Mouse (Mus musculus): ENCODE data around the gene Slf2. TPM values are rescaled to one million over a fixed set of nuclear protein-coding genes. Genes with fewer than 3 reads are reported as not detected.

Gene Slf2
- polyA plus RNA-seq, 1 experiment from 2014 or later, result 57.3 TPM

GRCm38 (mm10) chr19:45023993-45024392 lies 93.0 kb downstream of the Slf2 start:
- Histone ChIP-seq H3K27me3 (ENCODE audit: control insufficient read depth, insufficient read depth, low read length) (no peaks in the 10 kb centered on the region), H3K36me3 (replicated peaks; ENCODE audit: control insufficient read depth, insufficient read depth, low read depth, low read length) (peaks cover 23% of the 10 kb centered on the region), H3K27ac (replicated peaks; ENCODE audit: low read depth, low read length) (no peak overlapping the region), H3K4me1 (ENCODE audit: control insufficient read depth, insufficient read depth, low read length) (peaks cover 4% of the 10 kb centered on the region), H3K4me2 (ENCODE audit: low read depth, low read length) (no peak overlapping the region), H3K9me3 (replicated peaks; ENCODE audit: control insufficient read depth, low read length) (no peaks in the 10 kb centered on the region), H3K9ac (replicated peaks; ENCODE audit: low read length) (no peak overlapping the region), H3K4me3 (ENCODE audit: low read depth, low read length) (no peak overlapping the region)
- ATAC-seq (replicated peaks; ENCODE audit: insufficient number of reproducible peaks, low FRiP score, low TSS enrichment, low read depth) (no peak), DNase-seq (ENCODE audit: low spot score) (no peak)
- WGBS, result 83% methylated on average over 11 of the region's 11 CpGs

- H3K4me1 ChIP-seq (ENCODE audit: control insufficient read depth, insufficient read depth, low read length), result peaks cover 4% of the 10 kb centered on the region
- no peak overlapping the region for H3K9ac ChIP-seq (replicated peaks; ENCODE audit: low read length)
- no peaks in the 10 kb centered on the region for H3K27me3 ChIP-seq (ENCODE audit: control insufficient read depth, insufficient read depth, low read length)
- H3K9me3 ChIP-seq (replicated peaks; ENCODE audit: control insufficient read depth, low read length), result no peaks in the 10 kb centered on the region
- H3K4me3 ChIP-seq (ENCODE audit: low read depth, low read length), result no peak overlapping the region
- peaks cover 23% of the 10 kb centered on the region for H3K36me3 ChIP-seq (replicated peaks; ENCODE audit: control insufficient read depth, insufficient read depth, low read depth, low read length)
- WGBS, result 90% methylated on average over 20 of the region's 20 CpGs
- no peak overlapping the region for H3K4me2 ChIP-seq (ENCODE audit: low read depth, low read length)
- ATAC-seq (replicated peaks; ENCODE audit: insufficient number of reproducible peaks, low FRiP score, low TSS enrichment, low read depth) (no peak), DNase-seq (ENCODE audit: low spot score) (no peak)
- H3K27ac ChIP-seq (replicated peaks; ENCODE audit: low read depth, low read length), result no peak overlapping the region
These were observed 93.8 kb downstream of the Slf2 start for GRCm38 (mm10) chr19:45024775-45025174.

- H3K4me2 ChIP-seq (ENCODE audit: low read depth, low read length), result no peak overlapping the region
- H3K36me3 ChIP-seq (replicated peaks; ENCODE audit: control insufficient read depth, insufficient read depth, low read depth, low read length), result peaks cover 23% of the 10 kb centered on the region
- peaks cover 4% of the 10 kb centered on the region for H3K4me1 ChIP-seq (ENCODE audit: control insufficient read depth, insufficient read depth, low read length)
- H3K27ac ChIP-seq (replicated peaks; ENCODE audit: low read depth, low read length), result no peak overlapping the region
- no peaks in the 10 kb centered on the region for H3K27me3 ChIP-seq (ENCODE audit: control insufficient read depth, insufficient read depth, low read length)
- no peak overlapping the region for H3K4me3 ChIP-seq (ENCODE audit: low read depth, low read length)
- no peak overlapping the region for H3K9ac ChIP-seq (replicated peaks; ENCODE audit: low read length)
- ATAC-seq (replicated peaks; ENCODE audit: insufficient number of reproducible peaks, low FRiP score, low TSS enrichment, low read depth) (no peak), DNase-seq (ENCODE audit: low spot score) (peak; percentile 39)
- no peaks in the 10 kb centered on the region for H3K9me3 ChIP-seq (replicated peaks; ENCODE audit: control insufficient read depth, low read length)
- 83% methylated on average over 37 of the region's 37 CpGs for WGBS
These were observed 95.1 kb downstream of the Slf2 start for GRCm38 (mm10) chr19:45025937-45026568.

GRCm38 (mm10) chr19:45026958-45027670 lies 96.2 kb downstream of the Slf2 start:
- Histone ChIP-seq H3K4me3 (ENCODE audit: low read depth, low read length) (no peak overlapping the region), H3K4me2 (ENCODE audit: low read depth, low read length) (no peak overlapping the region), H3K27ac (replicated peaks; ENCODE audit: low read depth, low read length) (no peak overlapping the region), H3K4me1 (ENCODE audit: control insufficient read depth, insufficient read depth, low read length) (peaks cover 2% of the 10 kb centered on the region), H3K36me3 (replicated peaks; ENCODE audit: control insufficient read depth, insufficient read depth, low read depth, low read length) (peaks cover 23% of the 10 kb centered on the region), H3K9ac (replicated peaks; ENCODE audit: low read length) (no peak overlapping the region), H3K9me3 (replicated peaks; ENCODE audit: control insufficient read depth, low read length) (no peaks in the 10 kb centered on the region), H3K27me3 (ENCODE audit: control insufficient read depth, insufficient read depth, low read length) (no peaks in the 10 kb centered on the region)
- ATAC-seq (replicated peaks; ENCODE audit: insufficient number of reproducible peaks, low FRiP score, low TSS enrichment, low read depth), result no peak
- DNase-seq (ENCODE audit: low spot score), result no peak
- WGBS, result 76% methylated on average over 6 of the region's 6 CpGs

GRCm38 (mm10) chr19:45027848-45028247 lies 96.9 kb downstream of the Slf2 start:
- H3K36me3 ChIP-seq (replicated peaks; ENCODE audit: control insufficient read depth, insufficient read depth, low read depth, low read length), result peaks cover 23% of the 10 kb centered on the region

GRCm38 (mm10) chr19:45028746-45029145 lies 97.8 kb downstream of the Slf2 start:
- no peak overlapping the region for H3K4me3 ChIP-seq (ENCODE audit: low read depth, low read length)
- H3K36me3 ChIP-seq (replicated peaks; ENCODE audit: control insufficient read depth, insufficient read depth, low read depth, low read length), result peaks cover 20% of the 10 kb centered on the region
- no peak overlapping the region for H3K4me2 ChIP-seq (ENCODE audit: low read depth, low read length)
- no peak overlapping the region for H3K27ac ChIP-seq (replicated peaks; ENCODE audit: low read depth, low read length)
- ATAC-seq (replicated peaks; ENCODE audit: insufficient number of reproducible peaks, low FRiP score, low TSS enrichment, low read depth), result no peak
- H3K9ac ChIP-seq (replicated peaks; ENCODE audit: low read length), result no peak overlapping the region
- H3K9me3 ChIP-seq (replicated peaks; ENCODE audit: control insufficient read depth, low read length), result no peaks in the 10 kb centered on the region
- no peak for DNase-seq (ENCODE audit: low spot score)
- no peaks in the 10 kb centered on the region for H3K27me3 ChIP-seq (ENCODE audit: control insufficient read depth, insufficient read depth, low read length)
- 60% methylated on average over 19 of the region's 19 CpGs for WGBS
- H3K4me1 ChIP-seq (ENCODE audit: control insufficient read depth, insufficient read depth, low read length), result no peaks in the 10 kb centered on the region; the same call in none of the 2 replicates

More at GRCm38 (mm10) chr19:45027848-45028247, 96.9 kb downstream of the Slf2 start:
- no peak overlapping the region for H3K4me3 ChIP-seq (ENCODE audit: low read depth, low read length)
- no peaks in the 10 kb centered on the region for H3K9me3 ChIP-seq (replicated peaks; ENCODE audit: control insufficient read depth, low read length)
- H3K4me1 ChIP-seq (ENCODE audit: control insufficient read depth, insufficient read depth, low read length), result peaks cover 2% of the 10 kb centered on the region
- ATAC-seq (replicated peaks; ENCODE audit: insufficient number of reproducible peaks, low FRiP score, low TSS enrichment, low read depth), result no peak
- DNase-seq (ENCODE audit: low spot score), result no peak
- no peaks in the 10 kb centered on the region for H3K27me3 ChIP-seq (ENCODE audit: control insufficient read depth, insufficient read depth, low read length)
- WGBS, result 67% methylated on average over 6 of the region's 6 CpGs
- no peak overlapping the region for H3K27ac ChIP-seq (replicated peaks; ENCODE audit: low read depth, low read length)
- no peak overlapping the region for H3K9ac ChIP-seq (replicated peaks; ENCODE audit: low read length)
- no peak overlapping the region for H3K4me2 ChIP-seq (ENCODE audit: low read depth, low read length)

GRCm38 (mm10) chr19:45029571-45029970 lies 98.6 kb downstream of the Slf2 start:
- H3K27ac ChIP-seq (replicated peaks; ENCODE audit: low read depth, low read length), result no peak overlapping the region
- ATAC-seq (replicated peaks; ENCODE audit: insufficient number of reproducible peaks, low FRiP score, low TSS enrichment, low read depth), result no peak
- no peak overlapping the region for H3K9ac ChIP-seq (replicated peaks; ENCODE audit: low read length)
- no peaks in the 10 kb centered on the region for H3K9me3 ChIP-seq (replicated peaks; ENCODE audit: control insufficient read depth, low read length)
- no peaks in the 10 kb centered on the region; the same call in 1 of the 2 replicates for H3K4me1 ChIP-seq (ENCODE audit: control insufficient read depth, insufficient read depth, low read length)
- no peak for DNase-seq (ENCODE audit: low spot score)
- H3K4me3 ChIP-seq (ENCODE audit: low read depth, low read length), result no peak overlapping the region
- peaks cover 17% of the 10 kb centered on the region for H3K36me3 ChIP-seq (replicated peaks; ENCODE audit: control insufficient read depth, insufficient read depth, low read depth, low read length)
- WGBS, result 51% methylated on average over 9 of the region's 9 CpGs
- H3K27me3 ChIP-seq (ENCODE audit: control insufficient read depth, insufficient read depth, low read length), result no peaks in the 10 kb centered on the region
- no peak overlapping the region for H3K4me2 ChIP-seq (ENCODE audit: low read depth, low read length)

- H3K4me3 ChIP-seq (ENCODE audit: low read depth, low read length), result no peak overlapping the region
- no peak overlapping the region for H3K9ac ChIP-seq (replicated peaks; ENCODE audit: low read length)
- no peaks in the 10 kb centered on the region; the same call in 1 of the 2 replicates for H3K4me1 ChIP-seq (ENCODE audit: control insufficient read depth, insufficient read depth, low read length)
- peak; percentile 72 for DNase-seq (ENCODE audit: low spot score)
- ATAC-seq (replicated peaks; ENCODE audit: insufficient number of reproducible peaks, low FRiP score, low TSS enrichment, low read depth), result no peak
- no peaks in the 10 kb centered on the region for H3K27me3 ChIP-seq (ENCODE audit: control insufficient read depth, insufficient read depth, low read length)
- no peak overlapping the region for H3K27ac ChIP-seq (replicated peaks; ENCODE audit: low read depth, low read length)
- no peak overlapping the region for H3K4me2 ChIP-seq (ENCODE audit: low read depth, low read length)
- 33% methylated on average over 8 of the region's 8 CpGs for WGBS
- H3K36me3 ChIP-seq (replicated peaks; ENCODE audit: control insufficient read depth, insufficient read depth, low read depth, low read length), result peaks cover 17% of the 10 kb centered on the region
- no peaks in the 10 kb centered on the region for H3K9me3 ChIP-seq (replicated peaks; ENCODE audit: control insufficient read depth, low read length)
These were observed 99.2 kb downstream of the Slf2 start for GRCm38 (mm10) chr19:45030111-45030510.

All from embryonic facial prominence, embryonic 11.5 days (tissue).